Mouse (Mus musculus) G1E (cell line): ENCODE data around the gene Gm44596.

Experiments used
- CTCF ChIP-seq: IDR thresholded peaks from 2 replicates; pipeline ENCODE4 v1.5.1; 2012; ENCODE audit warnings: low read depth, low read length, inconsistent platforms, mixed read lengths
- GATA1 ChIP-seq: IDR thresholded peaks from 2 replicates; pipeline ENCODE4 v1.6.1; 2012; ENCODE audit warnings: borderline replicate concordance, low read length, inconsistent platforms, mixed read lengths
- POLR2AphosphoS5 ChIP-seq: IDR thresholded peaks from 2 replicates; pipeline ENCODE4 v1.6.1; 2012; ENCODE audit warnings: low read depth, low read length, inconsistent platforms; ENCODE audit not compliant: insufficient replicate concordance
- TAL1 ChIP-seq: conservative IDR thresholded peaks from 2 replicates; pipeline ENCODE4 v1.6.1; 2012; ENCODE audit warnings: low read depth, low read length, inconsistent platforms, mixed read lengths

DNA sequence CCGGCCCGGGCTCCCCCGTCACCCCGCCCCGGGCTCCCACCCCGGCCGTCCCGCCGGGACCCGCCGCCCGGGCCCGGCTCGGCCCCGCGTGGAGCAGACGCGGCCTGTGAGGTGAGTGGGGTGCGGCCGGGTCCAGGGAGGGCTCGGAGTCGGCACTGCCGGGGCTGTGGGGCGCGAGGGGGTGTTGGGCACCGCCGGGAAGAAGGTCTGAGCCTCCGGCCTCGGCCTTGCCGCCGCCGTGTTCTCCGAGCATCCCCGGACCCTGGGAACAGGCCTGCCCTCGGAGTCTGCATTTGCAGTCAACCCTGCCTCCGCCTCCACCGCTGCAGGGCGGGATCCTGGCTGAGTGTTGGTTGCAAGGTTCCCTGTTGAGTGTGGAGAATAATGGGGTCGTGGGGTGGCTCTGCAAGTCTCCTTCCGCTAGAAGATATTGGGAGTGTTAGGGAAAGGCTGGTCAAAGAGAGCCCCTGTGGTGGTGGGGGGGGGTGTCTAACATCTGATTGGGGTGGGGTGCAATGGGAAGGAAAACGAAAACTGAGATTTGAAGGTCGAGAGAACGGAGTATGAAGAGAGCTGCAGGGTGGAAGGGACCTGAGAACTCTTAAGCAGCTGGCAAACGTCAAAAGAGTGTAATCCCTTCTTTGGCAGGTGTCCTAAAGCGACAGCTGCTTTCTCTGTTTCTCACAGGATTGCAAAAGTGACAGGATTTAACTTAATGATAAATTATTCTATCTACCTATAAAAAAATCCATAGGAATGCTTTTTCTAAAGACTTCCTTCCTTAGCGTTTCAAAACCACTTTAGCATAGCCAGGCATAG, 12.1 kb upstream of the Gm44596 start:
- TF ChIP-seq CTCF, result no peak
- TF ChIP-seq TAL1, result no peak
- TF ChIP-seq GATA1, result no peak
- no peak for TF ChIP-seq POLR2AphosphoS5
